Mouse (Mus musculus) kidney, embryonic 16.5 days (tissue): ENCODE data around the gene 2810408A11Rik. TPM values are rescaled to one million over a fixed set of nuclear protein-coding genes. Genes with fewer than 3 reads are reported as not detected.

ENCODE experiments used
- ATAC-seq: fragments of 200-750 bp; cut with Nextera tagmentation; 2 replicates; pipeline ENCODE4 v1.8.0; 2017; ENCODE audit warnings: moderate TSS enrichment; ENCODE audit not compliant: low FRiP score, low TSS enrichment
- H3K27ac ChIP-seq: fragments of 300-500 bp; sonication (generic); 2 replicates; pipeline ENCODE4 v1.5.1; 2014; ENCODE audit warnings: low read length
- H3K27me3 ChIP-seq: fragments of 300-500 bp; sonication (generic); 2 replicates; pipeline ENCODE4 v1.6.1; 2014; ENCODE audit warnings: low read length, control low read depth, mixed read lengths; ENCODE audit not compliant: insufficient read depth
- H3K36me3 ChIP-seq: fragments of 300-500 bp; sonication (generic); 2 replicates; pipeline ENCODE4 v1.6.1; 2014; ENCODE audit warnings: low read length, control low read depth, mixed read lengths; ENCODE audit not compliant: insufficient read depth
- H3K4me1 ChIP-seq: fragments of 300-500 bp; sonication (generic); 2 replicates; pipeline ENCODE4 v1.6.1; 2014; ENCODE audit warnings: low read length, control low read depth, mixed read lengths; ENCODE audit not compliant: insufficient read depth
- H3K4me2 ChIP-seq: fragments of 300-500 bp; sonication (generic); replicated peaks from 2 replicates; pipeline ENCODE4 v1.6.1; 2014; ENCODE audit warnings: low read depth, low read length
- H3K4me3 ChIP-seq: fragments of 300-500 bp; sonication (generic); 2 replicates; pipeline ENCODE4 v1.5.1; 2014; ENCODE audit warnings: mild to moderate bottlenecking, low read length
- H3K9ac ChIP-seq: fragments of 300-500 bp; sonication (generic); replicated peaks from 2 replicates; pipeline ENCODE4 v1.6.1; 2014; ENCODE audit warnings: low read length
- H3K9me3 ChIP-seq: fragments of 300-500 bp; sonication (generic); 2 replicates; pipeline ENCODE4 v1.6.1; 2016; ENCODE audit warnings: low read length, control low read depth
- WGBS: fragments of 180-500 bp; shearing (Covaris S2); extraction: QIAGEN DNeasy Blood & Tissue Kit; methylation state at CpG from one replicate; pipeline ENCODE4 v1.1.7; 2014; 5-methylcytosine and 5-hydroxymethylcytosine counted together
- polyA plus RNA-seq: library from polyadenylated mRNA; unstranded; fragments of >200 nt; fragmentation: Nextera tagmentation; extraction: Ambion mirVana; gene quantifications from 2 replicates; pipeline ENCODE4 v1.2.1, GENCODE M21; 2015

The 2810408A11Rik gene
- polyA plus RNA-seq, 1 experiment from 2014 or later = 12.8 TPM

GRCm38 (mm10) chr11:69904311-69904710 lies 3.5 kb upstream of the 2810408A11Rik start:
- H3K4me1 ChIP-seq = peaks cover 24% of the 10 kb centered on the region
- no peak overlapping the region for H3K27ac ChIP-seq
- WGBS = 95% methylated on average over 9 of the region's 9 CpGs
- H3K4me2 ChIP-seq = no peak overlapping the region
- H3K9me3 ChIP-seq = no peaks in the 10 kb centered on the region
- no peak for ATAC-seq
- H3K36me3 ChIP-seq = peaks cover 54% of the 10 kb centered on the region
- no peaks in the 10 kb centered on the region for H3K27me3 ChIP-seq
- H3K9ac ChIP-seq = no peak overlapping the region
- H3K4me3 ChIP-seq = no peak overlapping the region

- Histone ChIP-seq H3K9ac (no peak overlapping the region), H3K9me3 (no peaks in the 10 kb centered on the region), H3K27ac (no peak overlapping the region), H3K4me2 (peak overlapping the region; percentile 93), H3K27me3 (no peaks in the 10 kb centered on the region), H3K36me3 (peaks cover 41% of the 10 kb centered on the region), H3K4me3 (no peak overlapping the region; the same call in 1 of the 2 replicates), H3K4me1 (peaks cover 31% of the 10 kb centered on the region)
- WGBS = 82% methylated on average over 13 of the region's 13 CpGs
- ATAC-seq = no peak
Observed at GRCm38 (mm10) chr11:69902972-69903371, 2.2 kb upstream of the 2810408A11Rik start.

GRCm38 (mm10) chr11:69901993-69902392 lies 1.2 kb upstream of the 2810408A11Rik start:
- ATAC-seq = 0 out of 2 replicates have a peak, but pooled peaks have one; percentile 1
- Histone ChIP-seq H3K4me3 (peak overlapping the region; percentile 88), H3K4me2 (peak overlapping the region; percentile 93), H3K9me3 (no peaks in the 10 kb centered on the region), H3K27me3 (no peaks in the 10 kb centered on the region), H3K27ac (peak overlapping the region; percentile 99), H3K9ac (peak overlapping the region; percentile 99), H3K4me1 (peaks cover 31% of the 10 kb centered on the region), H3K36me3 (peaks cover 31% of the 10 kb centered on the region)
- under 1% methylated on average over 38 of the region's 39 CpGs for WGBS

- Histone ChIP-seq H3K4me2 (peak overlapping the region; percentile 93), H3K4me1 (peaks cover 31% of the 10 kb centered on the region), H3K27me3 (no peaks in the 10 kb centered on the region), H3K9ac (peak overlapping the region; percentile 99), H3K4me3 (peak overlapping the region; percentile 88), H3K27ac (peak overlapping the region; percentile 99), H3K9me3 (no peaks in the 10 kb centered on the region), H3K36me3 (peaks cover 25% of the 10 kb centered on the region)
- WGBS = under 1% methylated on average over 42 of the region's 42 CpGs
- peak; percentile 85 for ATAC-seq
Observed at GRCm38 (mm10) chr11:69901406-69901846, 639 bp upstream of the 2810408A11Rik start.

GRCm38 (mm10) chr11:69899870-69900269 lies 917 bp downstream of the 2810408A11Rik start:
- H3K36me3 ChIP-seq = peaks cover 13% of the 10 kb centered on the region
- peak overlapping the region; percentile 88 for H3K4me3 ChIP-seq
- peak overlapping the region; percentile 99 for H3K9ac ChIP-seq
- 21% methylated on average over 4 of the region's 4 CpGs for WGBS
- ATAC-seq = no peak
- H3K27me3 ChIP-seq = no peaks in the 10 kb centered on the region
- H3K4me1 ChIP-seq = peaks cover 31% of the 10 kb centered on the region
- H3K27ac ChIP-seq = peak overlapping the region; percentile 99
- no peaks in the 10 kb centered on the region for H3K9me3 ChIP-seq
- peak overlapping the region; percentile 93 for H3K4me2 ChIP-seq

GRCm38 (mm10) chr11:69895291-69895690 lies 5.5 kb downstream of the 2810408A11Rik start, which contains the start of gene Acap1:
Acap1 (minus strand) TSS chr11:69895539.
- H3K9me3 ChIP-seq = no peaks in the 10 kb centered on the region
- no peak within 1 kb of the TSS; the same call in 1 of the 2 replicates for H3K9ac ChIP-seq

GRCm38 (mm10) chr11:69894671-69895070 lies 6.1 kb downstream of the 2810408A11Rik start:
- 64% methylated on average over 5 of the region's 5 CpGs for WGBS

More at GRCm38 (mm10) chr11:69895291-69895690, 5.5 kb downstream of the 2810408A11Rik start, which contains the start of gene Acap1:
- H3K27me3 ChIP-seq = no peaks in the 10 kb centered on the region
- H3K36me3 ChIP-seq = no peaks in the 10 kb centered on the region
- H3K4me2 ChIP-seq = no peak within 1 kb of the TSS
- no peak within 1 kb of the TSS for H3K27ac ChIP-seq
- no peak for ATAC-seq
- H3K4me1 ChIP-seq = peaks cover 21% of the 10 kb centered on the region
- 66% methylated on average over 4 of the region's 4 CpGs for WGBS
- no peak within 1 kb of the TSS for H3K4me3 ChIP-seq

GRCm38 (mm10) chr11:69891482-69891881 lies 9.3 kb downstream of the 2810408A11Rik start:
- no peak overlapping the region for H3K4me3 ChIP-seq
- no peak overlapping the region for H3K27ac ChIP-seq
- WGBS = 64% methylated on average over 4 of the region's 4 CpGs
- no peak overlapping the region for H3K9ac ChIP-seq
- no peaks in the 10 kb centered on the region for H3K9me3 ChIP-seq
- no peak for ATAC-seq
- H3K36me3 ChIP-seq = no peaks in the 10 kb centered on the region
- H3K4me2 ChIP-seq = no peak overlapping the region
- H3K4me1 ChIP-seq = 0 out of 2 replicates have a peak, but pooled peaks cover 5% of the 10 kb centered on the region
- no peaks in the 10 kb centered on the region for H3K27me3 ChIP-seq

More at GRCm38 (mm10) chr11:69894671-69895070, 6.1 kb downstream of the 2810408A11Rik start:
- no peaks in the 10 kb centered on the region for H3K9me3 ChIP-seq
- H3K27ac ChIP-seq = no peak overlapping the region
- no peak overlapping the region for H3K4me2 ChIP-seq
- no peaks in the 10 kb centered on the region for H3K27me3 ChIP-seq
- H3K9ac ChIP-seq = no peak overlapping the region; the same call in 1 of the 2 replicates
- no peak overlapping the region for H3K4me3 ChIP-seq
- peaks cover 15% of the 10 kb centered on the region for H3K4me1 ChIP-seq
- ATAC-seq = no peak
- H3K36me3 ChIP-seq = no peaks in the 10 kb centered on the region

- ATAC-seq = 0 out of 2 replicates have a peak, but pooled peaks have one; percentile 46
- no peaks in the 10 kb centered on the region for H3K27me3 ChIP-seq
- H3K9me3 ChIP-seq = no peaks in the 10 kb centered on the region
- H3K36me3 ChIP-seq = no peaks in the 10 kb centered on the region
- WGBS = 69% methylated on average over 8 of the region's 8 CpGs
- no peak overlapping the region for H3K9ac ChIP-seq
- H3K4me1 ChIP-seq = peaks cover 9% of the 10 kb centered on the region
- H3K4me3 ChIP-seq = no peak overlapping the region
- no peak overlapping the region for H3K27ac ChIP-seq
- H3K4me2 ChIP-seq = no peak overlapping the region
Observed at GRCm38 (mm10) chr11:69886907-69887635, 13.7 kb downstream of the 2810408A11Rik start.

GRCm38 (mm10) chr11:69884663-69885062 lies 16.1 kb downstream of the 2810408A11Rik start:
- Histone ChIP-seq H3K4me2 (0 out of 2 replicates have a peak overlapping the region, but pooled peaks have one; percentile 5), H3K4me1 (peaks cover 14% of the 10 kb centered on the region), H3K27me3 (no peaks in the 10 kb centered on the region), H3K9me3 (no peaks in the 10 kb centered on the region), H3K9ac (peak overlapping the region; percentile 14; the same call in 1 of the 2 replicates), H3K27ac (peak overlapping the region; percentile 14; the same call in 1 of the 2 replicates), H3K4me3 (no peak overlapping the region), H3K36me3 (no peaks in the 10 kb centered on the region)
- ATAC-seq = no peak
- 68% methylated on average over 8 of the region's 8 CpGs for WGBS
